Mouse (Mus musculus): Measurements from ENCODE around the gene Espn. TPM values are rescaled to one million over a fixed set of nuclear protein-coding genes. Genes with fewer than 3 reads are reported as not detected.
A peak's percentile ranks its signal among the peaks of the same experiment; 100 is the strongest.

Espn gene
- polyA plus RNA-seq, 1 experiment from 2014 or later, result 0.40 TPM

- Histone ChIP-seq H3K27me3 (ENCODE audit: control insufficient read depth, insufficient read depth, low read length) (peaks cover 82% of the 10 kb centered on the region), H3K9ac (no peak within 1 kb of the TSS), H3K9me3 (ENCODE audit: control insufficient read depth, low read length) (no peaks in the 10 kb centered on the region), H3K36me3 (replicated peaks; ENCODE audit: control insufficient read depth, insufficient read depth) (no peaks in the 10 kb centered on the region), H3K27ac (no peak within 1 kb of the TSS), H3K4me2 (replicated peaks) (peak within 1 kb of the TSS; percentile 19), H3K4me3 (replicated peaks; ENCODE audit: low read length) (peak within 1 kb of the TSS; percentile 5), H3K4me1 (replicated peaks; ENCODE audit: control insufficient read depth, insufficient read depth, low read length) (peaks cover 3% of the 10 kb centered on the region; the same call in 1 of the 2 replicates)
- ATAC-seq (ENCODE audit: low FRiP score) (no peak), DNase-seq (ENCODE audit: low spot score) (no peak)
- 3% methylated on average over 35 of the region's 35 CpGs for WGBS
These were observed 6.6 kb upstream of the Espn start, which contains the start of gene Hes2 for GRCm38 (mm10) chr4:152158585-152159284. Hes2 (plus strand) TSS chr4:152158867.

GRCm38 (mm10) chr4:152157779-152158584 lies 5.8 kb upstream of the Espn start:
- H3K4me3 ChIP-seq (replicated peaks; ENCODE audit: low read length), result no peak overlapping the region; the same call in 1 of the 2 replicates
- H3K9ac ChIP-seq, result no peak overlapping the region
- H3K27me3 ChIP-seq (ENCODE audit: control insufficient read depth, insufficient read depth, low read length), result peaks cover 90% of the 10 kb centered on the region
- ATAC-seq (ENCODE audit: low FRiP score) (no peak), DNase-seq (ENCODE audit: low spot score) (peak; percentile 59)
- peak overlapping the region; percentile 19 for H3K4me2 ChIP-seq (replicated peaks)
- no peak overlapping the region for H3K27ac ChIP-seq
- 17% methylated on average over 21 of the region's 21 CpGs for WGBS
- H3K36me3 ChIP-seq (replicated peaks; ENCODE audit: control insufficient read depth, insufficient read depth), result no peaks in the 10 kb centered on the region
- no peaks in the 10 kb centered on the region for H3K9me3 ChIP-seq (ENCODE audit: control insufficient read depth, low read length)
- H3K4me1 ChIP-seq (replicated peaks; ENCODE audit: control insufficient read depth, insufficient read depth, low read length), result peaks cover 4% of the 10 kb centered on the region; the same call in 1 of the 2 replicates

- DNase-seq (ENCODE audit: low spot score), result no peak
- H3K27me3 ChIP-seq (ENCODE audit: control insufficient read depth, insufficient read depth, low read length), result peaks cover 90% of the 10 kb centered on the region
- no peak overlapping the region for H3K27ac ChIP-seq
- no peaks in the 10 kb centered on the region for H3K9me3 ChIP-seq (ENCODE audit: control insufficient read depth, low read length)
- H3K36me3 ChIP-seq (replicated peaks; ENCODE audit: control insufficient read depth, insufficient read depth), result no peaks in the 10 kb centered on the region
- H3K4me1 ChIP-seq (replicated peaks; ENCODE audit: control insufficient read depth, insufficient read depth, low read length), result peaks cover 8% of the 10 kb centered on the region; the same call in 1 of the 2 replicates
- no peak for ATAC-seq (ENCODE audit: low FRiP score)
- no peak overlapping the region for H3K9ac ChIP-seq
- WGBS, result 65% methylated on average over 4 of the region's 4 CpGs
- H3K4me3 ChIP-seq (replicated peaks; ENCODE audit: low read length), result no peak overlapping the region
- no peak overlapping the region for H3K4me2 ChIP-seq (replicated peaks)
These were observed 2.8 kb upstream of the Espn start for GRCm38 (mm10) chr4:152155019-152155418.

- no peaks in the 10 kb centered on the region for H3K36me3 ChIP-seq (replicated peaks; ENCODE audit: control insufficient read depth, insufficient read depth)
- H3K9me3 ChIP-seq (ENCODE audit: control insufficient read depth, low read length), result no peaks in the 10 kb centered on the region
- peak overlapping the region; percentile 34 for H3K4me2 ChIP-seq (replicated peaks)
- no peak for ATAC-seq (ENCODE audit: low FRiP score)
- whole genome bisulfite sequencing, result 4% methylated on average over 23 of the region's 23 CpGs
- peaks cover 90% of the 10 kb centered on the region for H3K27me3 ChIP-seq (ENCODE audit: control insufficient read depth, insufficient read depth, low read length)
- peak; percentile 86 for DNase-seq (ENCODE audit: low spot score)
- no peak overlapping the region for H3K4me3 ChIP-seq (replicated peaks; ENCODE audit: low read length)
- H3K9ac ChIP-seq, result no peak overlapping the region
- no peak overlapping the region for H3K27ac ChIP-seq
- peaks cover 8% of the 10 kb centered on the region; the same call in 1 of the 2 replicates for H3K4me1 ChIP-seq (replicated peaks; ENCODE audit: control insufficient read depth, insufficient read depth, low read length)
These were observed 1.6 kb upstream of the Espn start for GRCm38 (mm10) chr4:152153771-152154177.

- WGBS, result 17% methylated on average over 7 of the region's 7 CpGs
- peaks cover 71% of the 10 kb centered on the region for H3K27me3 ChIP-seq (ENCODE audit: control insufficient read depth, insufficient read depth, low read length)
- DNase-seq (ENCODE audit: low spot score) (no peak), ATAC-seq (ENCODE audit: low FRiP score) (0 out of 2 replicates have a peak, but pooled peaks have one; percentile 15)
- H3K4me3 ChIP-seq (replicated peaks; ENCODE audit: low read length), result peak overlapping the region; percentile 22
- H3K4me2 ChIP-seq (replicated peaks), result peak overlapping the region; percentile 46
- no peaks in the 10 kb centered on the region for H3K9me3 ChIP-seq (ENCODE audit: control insufficient read depth, low read length)
- H3K4me1 ChIP-seq (replicated peaks; ENCODE audit: control insufficient read depth, insufficient read depth, low read length), result peaks cover 8% of the 10 kb centered on the region; the same call in 1 of the 2 replicates
- no peak overlapping the region for H3K27ac ChIP-seq
- H3K36me3 ChIP-seq (replicated peaks; ENCODE audit: control insufficient read depth, insufficient read depth), result no peaks in the 10 kb centered on the region
- no peak overlapping the region for H3K9ac ChIP-seq
These were observed 663 bp downstream of the Espn start for GRCm38 (mm10) chr4:152151451-152151965.

GRCm38 (mm10) chr4:152150546-152150945 lies 1.6 kb downstream of the Espn start:
- DNase-seq (ENCODE audit: low spot score), result no peak
- H3K4me1 ChIP-seq (replicated peaks; ENCODE audit: control insufficient read depth, insufficient read depth, low read length), result peaks cover 8% of the 10 kb centered on the region; the same call in 1 of the 2 replicates
- no peak overlapping the region for H3K27ac ChIP-seq
- H3K27me3 ChIP-seq (ENCODE audit: control insufficient read depth, insufficient read depth, low read length), result peaks cover 68% of the 10 kb centered on the region
- H3K9me3 ChIP-seq (ENCODE audit: control insufficient read depth, low read length), result no peaks in the 10 kb centered on the region
- WGBS, result 82% methylated on average over 4 of the region's 4 CpGs
- ATAC-seq (ENCODE audit: low FRiP score), result no peak
- H3K4me2 ChIP-seq (replicated peaks), result no peak overlapping the region
- no peak overlapping the region for H3K9ac ChIP-seq
- H3K4me3 ChIP-seq (replicated peaks; ENCODE audit: low read length), result no peak overlapping the region
- no peaks in the 10 kb centered on the region for H3K36me3 ChIP-seq (replicated peaks; ENCODE audit: control insufficient read depth, insufficient read depth)

- no peaks in the 10 kb centered on the region for H3K36me3 ChIP-seq (replicated peaks; ENCODE audit: control insufficient read depth, insufficient read depth)
- peaks cover 29% of the 10 kb centered on the region for H3K27me3 ChIP-seq (ENCODE audit: control insufficient read depth, insufficient read depth, low read length)
- no peaks in the 10 kb centered on the region for H3K9me3 ChIP-seq (ENCODE audit: control insufficient read depth, low read length)
- no peaks in the 10 kb centered on the region for H3K4me1 ChIP-seq (replicated peaks; ENCODE audit: control insufficient read depth, insufficient read depth, low read length)
- ATAC-seq (ENCODE audit: low FRiP score) (no peak), DNase-seq (ENCODE audit: low spot score) (no peak)
- no peak overlapping the region for H3K4me2 ChIP-seq (replicated peaks)
- no peak overlapping the region for H3K4me3 ChIP-seq (replicated peaks; ENCODE audit: low read length)
- 65% methylated on average over 11 of the region's 11 CpGs for WGBS
- no peak overlapping the region for H3K9ac ChIP-seq
- no peak overlapping the region for H3K27ac ChIP-seq
These were observed 5.9 kb downstream of the Espn start for GRCm38 (mm10) chr4:152146033-152146827.

GRCm38 (mm10) chr4:152145473-152145872 lies 6.7 kb downstream of the Espn start:
- ATAC-seq (ENCODE audit: low FRiP score), result no peak
- no peak overlapping the region for H3K27ac ChIP-seq
- no peak overlapping the region for H3K4me3 ChIP-seq (replicated peaks; ENCODE audit: low read length)
- peaks cover 22% of the 10 kb centered on the region for H3K27me3 ChIP-seq (ENCODE audit: control insufficient read depth, insufficient read depth, low read length)
- H3K9me3 ChIP-seq (ENCODE audit: control insufficient read depth, low read length), result no peaks in the 10 kb centered on the region
- no peak for DNase-seq (ENCODE audit: low spot score)
- H3K9ac ChIP-seq, result no peak overlapping the region
- H3K4me1 ChIP-seq (replicated peaks; ENCODE audit: control insufficient read depth, insufficient read depth, low read length), result no peaks in the 10 kb centered on the region
- H3K4me2 ChIP-seq (replicated peaks), result no peak overlapping the region
- no peaks in the 10 kb centered on the region for H3K36me3 ChIP-seq (replicated peaks; ENCODE audit: control insufficient read depth, insufficient read depth)
- 65% methylated on average over 10 of the region's 10 CpGs for WGBS
